Mouse (Mus musculus): ENCODE measurements around the gene Fxyd6.

Fxyd6 gene

GRCm38 (mm10) chr9:45370117-45370561 is at the start of gene Fxyd6:
Fxyd6 (plus strand) TSS chr9:45370185.
- DNase-seq (ENCODE audit: low spot score), result peak; percentile 53

DNA sequence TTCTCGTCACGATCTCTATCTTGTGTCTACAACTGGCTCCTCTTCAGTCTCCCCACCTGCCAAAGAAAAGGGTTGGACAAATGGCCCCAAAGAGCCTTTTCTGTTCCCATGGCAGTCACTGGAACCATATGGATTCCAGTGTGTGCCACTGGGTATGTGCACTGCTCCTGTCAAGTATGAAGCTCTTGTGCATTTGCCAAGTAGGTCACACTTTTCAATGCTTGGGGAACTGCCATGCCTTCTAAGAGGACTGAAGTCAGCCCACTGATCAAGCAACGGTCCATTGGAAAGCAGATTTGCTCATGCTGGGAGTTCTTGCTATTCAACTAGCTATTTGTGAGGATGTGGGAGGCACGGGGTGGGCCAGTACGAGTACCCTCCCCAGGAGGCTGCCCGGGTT is 48.5 kb upstream of the Fxyd6 start:
- no peak for DNase-seq (ENCODE audit: low spot score)

DNA sequence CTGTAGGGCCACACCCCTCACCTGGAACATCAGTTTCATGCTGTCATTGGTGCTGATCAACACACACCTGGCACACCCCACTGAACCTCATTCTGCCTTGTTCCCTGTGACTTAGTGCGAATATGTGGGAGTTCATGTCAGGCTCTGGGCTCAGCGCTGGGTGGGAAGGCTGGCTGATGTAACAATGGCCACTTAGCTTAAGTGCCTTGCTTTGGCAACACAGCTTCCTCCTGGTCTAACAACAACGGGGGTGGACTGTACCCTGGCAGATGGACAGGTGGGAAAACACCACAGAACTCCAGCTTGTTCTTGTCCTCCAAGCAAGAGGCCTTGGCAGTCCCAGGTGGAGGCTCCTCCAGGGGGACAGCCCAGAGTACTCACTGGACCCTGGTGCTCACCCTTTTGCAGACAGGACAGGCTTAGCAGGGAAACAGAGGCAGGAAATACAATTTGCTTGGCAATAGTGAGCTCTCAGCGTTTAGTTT is 48.0 kb upstream of the Fxyd6 start:
- no peak for DNase-seq (ENCODE audit: low spot score)

GRCm38 (mm10) chr9:45326390-45326789 is 43.6 kb upstream of the Fxyd6 start:
- DNase-seq (ENCODE audit: low spot score), result no peak

DNA sequence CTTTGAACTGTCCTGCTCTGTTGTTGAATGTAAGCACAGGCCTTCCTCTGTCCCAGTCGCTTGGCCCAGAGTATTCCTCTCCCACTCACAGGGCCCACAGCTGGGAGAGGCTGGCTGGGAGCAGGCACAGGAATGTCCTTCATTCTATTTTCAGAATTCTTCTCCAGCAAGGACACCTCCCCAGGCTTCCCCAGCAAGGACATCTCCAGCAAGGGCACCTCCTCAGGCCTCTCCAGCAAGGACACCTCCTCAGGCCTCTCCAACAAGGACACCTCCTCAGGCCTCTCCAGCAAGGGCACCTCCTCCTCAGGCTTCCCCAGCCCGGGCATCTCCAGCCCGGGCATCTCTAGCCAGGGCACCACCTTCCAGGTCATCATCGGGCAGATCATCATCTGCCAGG is 41.7 kb upstream of the Fxyd6 start:
- peak; percentile 85 for DNase-seq (ENCODE audit: low spot score)

DNA sequence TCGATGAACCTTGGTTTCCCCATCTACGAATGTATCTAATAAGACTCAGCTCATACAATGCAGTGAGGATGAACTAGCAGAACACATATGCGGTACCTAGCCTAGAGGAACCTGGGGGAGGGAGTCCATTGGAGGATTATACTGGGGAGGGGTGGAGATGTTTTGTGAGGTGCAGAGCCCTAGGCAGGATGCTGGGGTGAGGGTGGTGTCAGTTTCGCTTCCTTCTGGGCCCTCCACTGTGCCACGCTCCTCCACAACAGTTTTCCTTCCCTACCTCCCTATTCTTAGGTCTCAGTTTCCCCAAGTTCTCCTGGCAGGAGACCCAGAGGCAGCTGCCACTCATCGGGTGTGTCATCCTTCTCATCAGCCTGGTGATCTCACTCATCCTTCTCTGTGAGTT is 40.4 kb upstream of the Fxyd6 start:
- DNase-seq (ENCODE audit: low spot score), result no peak

- no peak for DNase-seq (ENCODE audit: low spot score)
These were observed 32.6 kb upstream of the Fxyd6 start for GRCm38 (mm10) chr9:45337406-45337805.

GRCm38 (mm10) chr9:45343066-45343465 is 26.9 kb upstream of the Fxyd6 start:
- DNase-seq (ENCODE audit: low spot score), result no peak

GRCm38 (mm10) chr9:45345516-45345915 is 24.5 kb upstream of the Fxyd6 start:
- no peak for DNase-seq (ENCODE audit: low spot score)

GRCm38 (mm10) chr9:45346276-45346675 is 23.7 kb upstream of the Fxyd6 start:
- DNase-seq (ENCODE audit: low spot score), result no peak

GRCm38 (mm10) chr9:45348560-45348959 is 21.4 kb upstream of the Fxyd6 start:
- no peak for DNase-seq (ENCODE audit: low spot score)

GRCm38 (mm10) chr9:45349181-45349580 is 20.8 kb upstream of the Fxyd6 start:
- no peak for DNase-seq (ENCODE audit: low spot score)

DNA sequence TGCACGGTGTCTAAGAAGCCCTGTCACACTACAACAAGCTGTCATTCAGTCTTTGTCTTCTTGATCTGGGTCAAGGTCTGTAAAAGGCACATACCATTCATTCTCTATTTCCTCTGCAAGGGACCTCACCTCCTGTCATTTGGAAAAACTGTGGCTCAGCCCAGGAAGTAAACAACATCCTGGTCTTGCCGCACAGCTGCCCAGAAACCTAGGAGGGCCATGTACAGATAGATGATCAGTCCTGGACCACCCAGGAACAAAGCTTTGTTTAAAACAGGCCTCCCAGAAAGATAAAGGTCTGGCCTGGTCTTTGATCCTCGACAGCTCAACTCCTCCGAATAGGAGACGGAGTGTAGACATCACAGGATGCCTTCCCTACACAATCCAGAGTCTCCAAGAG is 20.1 kb upstream of the Fxyd6 start:
- DNase-seq (ENCODE audit: low spot score), result no peak

DNA sequence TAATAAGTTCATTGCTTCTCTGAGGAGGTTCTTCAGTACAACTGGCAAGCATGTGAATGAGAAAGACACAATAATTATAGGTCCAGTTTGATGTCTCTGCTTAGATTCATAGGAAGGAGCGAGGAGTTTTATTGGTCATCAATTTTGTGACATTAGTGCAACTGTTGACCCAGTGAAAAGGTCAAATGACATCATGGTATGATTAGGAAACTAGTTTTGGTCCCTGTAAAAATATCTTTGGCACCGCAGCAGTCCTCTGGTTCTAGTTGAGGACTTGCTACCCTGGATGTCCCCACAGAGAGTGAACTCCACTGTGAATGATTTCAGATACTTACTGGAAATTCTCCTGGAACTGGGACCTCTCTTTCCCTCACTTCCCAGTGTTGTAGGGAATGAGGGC is 14.8 kb upstream of the Fxyd6 start:
- DNase-seq (ENCODE audit: low spot score), result no peak

DNA sequence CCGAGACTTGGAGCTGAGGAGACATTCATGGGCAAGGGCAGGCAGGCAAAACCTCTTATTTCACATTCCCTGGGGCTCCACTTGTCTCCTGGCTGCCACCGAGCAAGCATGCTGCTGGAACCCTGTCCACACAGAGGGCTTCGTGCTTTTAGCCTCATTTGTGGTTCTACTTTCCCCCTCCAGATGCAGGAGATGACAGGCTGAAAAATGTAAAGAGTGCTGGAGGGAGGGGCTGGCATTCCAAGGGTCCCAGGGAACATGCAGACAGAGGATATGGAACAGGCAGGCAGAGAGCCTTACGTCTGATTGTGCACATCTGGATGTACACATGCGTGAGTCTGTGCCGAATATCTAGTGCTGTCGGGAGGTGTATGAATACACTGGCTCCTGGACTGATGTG is 11.6 kb upstream of the Fxyd6 start:
- no peak for DNase-seq (ENCODE audit: low spot score)

DNA sequence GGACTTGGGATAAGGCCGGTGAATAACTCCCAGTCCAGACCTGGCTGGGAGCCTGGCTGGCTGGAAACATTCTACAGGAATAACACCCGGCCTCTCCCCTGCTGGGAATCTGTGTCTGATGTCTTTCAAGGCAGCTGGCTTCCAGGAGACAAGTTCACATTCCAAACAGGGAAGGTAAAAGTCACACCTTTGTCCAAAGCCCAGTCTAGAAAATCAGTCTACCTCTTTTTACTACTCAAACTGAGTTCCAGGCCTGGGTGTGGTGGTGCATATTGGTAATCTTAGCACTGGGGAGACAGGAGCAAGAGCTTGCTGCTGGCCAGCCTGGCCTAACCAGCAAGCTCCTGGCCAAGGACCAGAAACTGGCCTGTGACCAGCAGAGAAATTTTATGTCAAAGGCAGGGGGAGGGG is 7.9 kb upstream of the Fxyd6 start:
- DNase-seq (ENCODE audit: low spot score), result no peak

- no peak for DNase-seq (ENCODE audit: low spot score)
These were observed 6.3 kb upstream of the Fxyd6 start for GRCm38 (mm10) chr9:45363639-45364214.

DNA sequence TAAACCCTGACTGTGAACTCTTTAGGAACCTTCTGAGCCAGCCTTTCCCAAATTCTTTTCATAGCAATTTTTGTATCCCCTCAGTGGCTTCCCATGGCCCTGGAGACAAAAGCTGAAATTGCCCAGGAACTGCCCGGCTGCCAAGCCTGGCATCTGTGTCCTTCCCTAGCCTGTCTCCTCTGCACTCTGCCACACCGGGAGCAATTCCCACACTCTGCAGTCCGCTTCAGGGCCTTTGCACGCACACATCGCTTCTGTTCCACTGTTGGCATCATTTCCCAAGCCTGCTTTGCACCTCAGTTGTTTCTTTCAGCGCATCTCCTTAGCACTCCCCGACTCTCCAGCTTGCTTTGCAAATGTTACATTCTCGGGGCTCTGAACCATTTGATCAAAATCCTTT is 2.3 kb upstream of the Fxyd6 start:
- no peak for DNase-seq (ENCODE audit: low spot score)

GRCm38 (mm10) chr9:45368341-45368901 is 1.6 kb upstream of the Fxyd6 start:
- no peak for DNase-seq (ENCODE audit: low spot score)

DNA sequence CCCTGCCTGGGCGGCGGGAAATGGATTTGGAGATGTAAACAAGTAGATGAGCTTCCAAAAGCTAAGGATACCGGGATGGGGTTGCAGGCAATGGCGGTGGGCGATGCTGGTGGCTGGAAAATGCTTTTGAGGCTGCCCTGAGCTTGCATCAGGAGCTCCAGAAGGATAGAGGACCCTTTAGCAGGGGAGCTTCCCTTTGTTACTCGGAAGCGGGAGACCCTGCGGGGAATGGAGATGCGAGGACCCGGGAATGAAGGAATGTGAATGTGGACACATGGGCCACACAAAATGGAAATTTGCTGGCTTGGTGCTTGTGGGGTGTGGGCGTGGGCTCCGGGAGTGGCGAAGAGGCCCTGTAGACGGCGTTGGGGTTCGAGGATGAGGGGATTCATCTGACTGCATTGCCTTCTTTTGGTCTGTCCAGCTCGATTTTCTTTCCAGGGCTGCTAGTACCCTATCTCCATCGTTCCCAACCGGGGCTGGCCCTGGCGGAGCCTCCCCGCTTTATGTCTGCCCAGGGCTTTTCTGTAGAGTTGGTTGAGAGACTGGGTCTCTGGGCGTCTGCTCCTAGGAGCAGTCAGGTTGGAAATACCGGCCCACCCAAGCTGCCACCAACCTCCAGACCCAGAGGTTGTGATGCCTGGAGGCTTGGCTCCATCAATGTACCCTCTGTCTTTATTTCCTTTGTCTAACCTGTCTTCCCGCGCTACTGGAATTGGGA is 791 bp downstream of the Fxyd6 start:
- no peak for DNase-seq (ENCODE audit: low spot score)

- DNase-seq (ENCODE audit: low spot score), result no peak
These were observed 1.3 kb downstream of the Fxyd6 start for GRCm38 (mm10) chr9:45371337-45371707.

DNA sequence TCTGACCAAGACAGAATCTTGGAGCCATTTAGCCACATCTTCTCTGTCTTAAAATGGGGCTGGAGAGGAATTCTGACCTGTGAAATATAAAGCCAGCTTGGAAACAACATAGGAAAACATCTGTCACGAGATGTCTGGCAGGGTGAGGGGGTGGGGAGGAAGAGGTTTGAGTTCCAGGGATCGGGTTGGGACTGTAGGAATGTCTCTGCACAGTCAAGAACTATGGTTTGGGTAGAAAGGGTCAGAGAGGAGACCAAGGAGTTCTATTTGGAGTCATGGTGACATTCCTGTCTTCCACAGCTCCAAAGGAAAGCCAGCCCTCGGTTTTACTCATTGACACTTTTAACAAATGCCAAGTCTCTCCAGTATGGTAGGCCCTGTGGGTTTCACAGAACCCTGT is 3.9 kb downstream of the Fxyd6 start:
- DNase-seq (ENCODE audit: low spot score), result no peak

DNA sequence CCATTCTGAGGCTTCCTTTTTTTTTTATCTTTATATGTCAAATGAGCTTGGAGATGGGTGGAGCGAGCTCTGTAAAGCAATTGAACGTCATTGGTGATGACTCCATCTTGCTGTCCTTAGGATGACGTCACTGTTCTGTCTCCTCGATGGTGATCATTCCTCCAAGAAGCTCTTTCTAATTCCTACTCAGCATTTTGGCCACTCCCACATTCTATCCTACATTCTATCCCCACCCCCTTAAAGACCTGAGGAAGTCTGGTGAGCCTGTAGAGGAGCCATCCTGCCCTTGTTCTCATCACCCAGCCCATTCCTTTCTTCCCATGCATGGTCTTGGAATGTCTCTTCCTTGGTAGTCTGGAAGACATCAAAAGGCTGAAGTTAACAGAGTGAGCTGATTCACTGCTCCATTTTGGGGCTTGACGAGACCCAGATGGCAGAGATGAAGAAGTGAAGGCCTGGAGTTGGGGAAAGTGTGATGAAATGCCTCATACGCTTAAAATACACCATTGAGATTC is 5.1 kb downstream of the Fxyd6 start:
- DNase-seq (ENCODE audit: low spot score), result no peak
